Mouse (Mus musculus) limb, embryonic 14.5 days (tissue): ENCODE measurements around the gene Ttc30a1. TPM values are rescaled to one million over a fixed set of nuclear protein-coding genes. Genes with fewer than 3 reads are reported as not detected.
A peak's percentile ranks its signal among the peaks of the same experiment; 100 is the strongest.

Source experiments
- ATAC-seq: fragments of 200-750 bp; cut with Nextera tagmentation; 2 replicates; pipeline ENCODE4 v1.8.0; 2017; ENCODE audit warnings: low read depth, moderate number of reproducible peaks, moderate TSS enrichment; ENCODE audit not compliant: low FRiP score
- DNase-seq: peaks from one replicate; pipeline ENCODE4 v3.0.0-alpha.2; 2015; ENCODE audit warnings: low spot score
- H3K27ac ChIP-seq: fragments of 300-500 bp; sonication (generic); replicated peaks from 2 replicates; pipeline ENCODE4 v1.5.1; 2014; ENCODE audit warnings: low read depth, mild to moderate bottlenecking, low read length, moderate library complexity, mixed read lengths
- H3K27me3 ChIP-seq: fragments of 300-500 bp; sonication (generic); 2 replicates; pipeline ENCODE4 v1.6.1; 2014; ENCODE audit warnings: low read length, mixed read lengths; ENCODE audit not compliant: control insufficient read depth, insufficient read depth
- H3K36me3 ChIP-seq: fragments of 300-500 bp; sonication (generic); 2 replicates; pipeline ENCODE4 v1.6.1; 2014; ENCODE audit warnings: mild to moderate bottlenecking, low read length, moderate library complexity, mixed read lengths; ENCODE audit not compliant: control insufficient read depth, insufficient read depth
- H3K4me1 ChIP-seq: fragments of 300-500 bp; sonication (generic); 2 replicates; pipeline ENCODE4 v1.6.1; 2014; ENCODE audit warnings: antibody characterized with exemption, low read length, mixed read lengths; ENCODE audit not compliant: control insufficient read depth, insufficient read depth
- H3K4me2 ChIP-seq: fragments of 300-500 bp; sonication (generic); replicated peaks from 2 replicates; pipeline ENCODE4 v1.6.1; 2014; ENCODE audit warnings: low read depth, mild to moderate bottlenecking, low read length, moderate library complexity; ENCODE audit not compliant: severe bottlenecking
- H3K4me3 ChIP-seq: fragments of 300-500 bp; sonication (generic); replicated peaks from 2 replicates; pipeline ENCODE4 v1.5.1; 2014; ENCODE audit warnings: low read length
- H3K9ac ChIP-seq: fragments of 300-500 bp; sonication (generic); 2 replicates; pipeline ENCODE4 v1.6.1; 2014; ENCODE audit warnings: mild to moderate bottlenecking, low read depth, low read length, moderate library complexity; ENCODE audit not compliant: severe bottlenecking
- H3K9me3 ChIP-seq: fragments of 300-500 bp; sonication (generic); 2 replicates; pipeline ENCODE4 v1.6.1; 2016; ENCODE audit warnings: low read length; ENCODE audit not compliant: control insufficient read depth
- POLR2A ChIP-seq: fragments of 200-500 bp; IDR thresholded peaks from 2 replicates; pipeline ENCODE4 v1.8.0; 2012; ENCODE audit warnings: inconsistent platforms, mild to moderate bottlenecking, moderate library complexity, borderline replicate concordance; ENCODE audit not compliant: insufficient read depth, insufficient read length; ENCODE audit errors: extremely low read depth
- WGBS: fragments of 180-500 bp; shearing (Covaris S2); extraction: QIAGEN DNeasy Blood & Tissue Kit; methylation state at CpG from one replicate; pipeline ENCODE4 v1.1.7; 2014; 5-methylcytosine and 5-hydroxymethylcytosine counted together
- polyA plus RNA-seq, 2 experiments: library from polyadenylated mRNA; depleted of rRNA in 1 of 2; stranded (reverse) in 1 of 2; unstranded in 1 of 2; fragments of >200 nt; fragmentation: Nextera tagmentation in 1 of 2; extraction: Ambion mirVana in 1 of 2; gene quantifications; 2 replicates each; pipeline versions ENCODE4 v1.2.1 to v1.2.3; 2012 to 2014

The Ttc30a1 gene
- polyA plus RNA-seq, 2 experiments, result 5.9 to 6.9 TPM

DNA sequence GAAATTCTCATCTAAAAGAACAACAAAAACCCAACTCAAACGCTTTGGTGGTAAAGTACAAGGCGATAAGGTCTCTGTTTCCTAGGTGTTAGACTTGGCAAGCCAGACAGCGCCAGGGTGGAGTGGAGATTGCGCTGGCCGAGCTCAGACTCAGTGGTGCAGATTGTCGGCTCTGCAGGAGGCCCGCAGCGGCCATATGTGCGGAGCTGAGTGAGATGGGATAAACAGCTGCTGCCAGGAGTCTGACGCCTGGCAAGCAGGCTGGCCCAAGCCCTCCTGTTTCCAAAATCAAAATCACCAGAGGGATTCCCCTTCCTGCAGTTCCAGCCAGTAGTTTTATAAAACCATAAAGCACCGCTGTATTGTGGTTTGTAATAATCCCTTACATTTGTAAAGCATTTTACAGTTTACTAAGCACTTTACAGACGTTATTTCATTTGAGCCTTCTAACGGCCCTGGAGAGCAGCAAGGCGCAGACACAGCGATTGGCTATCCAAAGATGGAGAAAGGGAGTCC, 21.9 kb downstream of the Ttc30a1 start:
- WGBS, result 10% methylated on average over 15 of the region's 15 CpGs
- TF ChIP-seq POLR2A, result no peak
- Histone ChIP-seq H3K27me3 (no peaks in the 10 kb centered on the region), H3K4me3 (no peak overlapping the region), H3K36me3 (no peaks in the 10 kb centered on the region), H3K9ac (no peak overlapping the region), H3K27ac (peak overlapping the region; percentile 79), H3K4me1 (peaks cover 59% of the 10 kb centered on the region), H3K4me2 (peak overlapping the region; percentile 41), H3K9me3 (no peaks in the 10 kb centered on the region)
- ATAC-seq (peak; percentile 90), DNase-seq (peak; percentile 88)

DNA sequence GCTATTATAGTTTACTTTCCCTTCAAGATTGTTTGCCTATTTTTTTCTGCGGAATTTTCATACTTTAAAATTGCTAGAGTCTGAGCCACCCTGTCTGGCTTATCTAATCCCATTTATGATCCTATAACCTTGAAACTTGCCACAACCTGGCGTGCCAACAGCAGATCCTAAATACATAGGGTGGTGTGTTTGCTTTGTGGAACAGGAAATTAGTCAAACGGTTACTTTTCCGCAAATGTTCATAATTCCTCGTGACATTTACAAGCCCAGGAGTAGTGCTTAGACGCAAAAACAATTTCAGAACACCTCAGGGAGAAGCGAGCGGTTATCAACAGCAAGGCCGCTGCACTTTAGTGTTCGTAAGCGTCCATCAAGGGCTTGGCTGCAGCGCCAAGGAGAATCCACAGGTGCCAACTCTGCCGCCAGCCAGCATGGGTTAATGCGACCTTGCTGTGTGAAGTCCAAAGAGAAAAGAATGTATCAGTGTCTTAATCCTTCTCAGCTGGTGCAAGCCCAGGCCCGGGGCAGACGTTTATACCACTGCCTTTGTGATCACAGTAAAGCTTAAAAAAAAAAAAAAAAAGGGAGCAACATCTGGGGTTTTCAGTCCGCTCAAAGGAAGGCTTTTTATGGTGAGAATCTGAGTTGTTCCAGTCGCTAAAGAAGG, 22.5 kb downstream of the Ttc30a1 start:
- Histone ChIP-seq H3K4me2 (peak overlapping the region; percentile 41), H3K27ac (peak overlapping the region; percentile 79), H3K9me3 (no peaks in the 10 kb centered on the region), H3K4me1 (peaks cover 54% of the 10 kb centered on the region), H3K4me3 (peak overlapping the region; percentile 10; the same call in 1 of the 2 replicates), H3K27me3 (no peaks in the 10 kb centered on the region), H3K9ac (no peak overlapping the region), H3K36me3 (no peaks in the 10 kb centered on the region)
- DNase-seq, result no peak
- peak; percentile 74 for ATAC-seq
- no peak for TF ChIP-seq POLR2A
- WGBS, result 2% methylated on average over 18 of the region's 18 CpGs

DNA sequence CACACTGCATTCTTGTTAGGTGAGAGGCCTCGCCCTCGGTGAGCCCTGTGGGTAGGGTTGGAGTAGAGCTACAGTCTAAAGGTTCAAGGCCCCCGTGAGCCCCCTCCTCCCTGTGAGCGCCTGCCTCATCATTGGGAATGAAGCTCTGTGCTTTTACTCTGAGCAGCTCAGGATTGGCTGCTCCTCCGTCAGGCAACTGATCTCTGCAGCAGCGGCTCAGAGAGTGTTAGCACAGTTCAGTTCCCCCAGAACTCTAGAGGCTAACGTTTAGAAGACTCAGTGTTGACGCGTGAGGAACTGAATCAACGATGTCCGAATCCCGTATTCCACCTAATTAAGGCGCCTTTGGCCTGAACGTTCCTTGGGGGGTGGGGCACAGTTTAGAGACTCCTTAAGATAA, 26.1 kb downstream of the Ttc30a1 start:
- Histone ChIP-seq H3K9me3 (no peaks in the 10 kb centered on the region), H3K4me3 (no peak overlapping the region), H3K27me3 (no peaks in the 10 kb centered on the region), H3K4me2 (no peak overlapping the region), H3K36me3 (no peaks in the 10 kb centered on the region), H3K27ac (no peak overlapping the region), H3K4me1 (peaks cover 31% of the 10 kb centered on the region), H3K9ac (no peak overlapping the region)
- WGBS, result 57% methylated on average over 14 of the region's 14 CpGs
- TF ChIP-seq POLR2A, result no peak
- ATAC-seq (no peak), DNase-seq (no peak)

DNA sequence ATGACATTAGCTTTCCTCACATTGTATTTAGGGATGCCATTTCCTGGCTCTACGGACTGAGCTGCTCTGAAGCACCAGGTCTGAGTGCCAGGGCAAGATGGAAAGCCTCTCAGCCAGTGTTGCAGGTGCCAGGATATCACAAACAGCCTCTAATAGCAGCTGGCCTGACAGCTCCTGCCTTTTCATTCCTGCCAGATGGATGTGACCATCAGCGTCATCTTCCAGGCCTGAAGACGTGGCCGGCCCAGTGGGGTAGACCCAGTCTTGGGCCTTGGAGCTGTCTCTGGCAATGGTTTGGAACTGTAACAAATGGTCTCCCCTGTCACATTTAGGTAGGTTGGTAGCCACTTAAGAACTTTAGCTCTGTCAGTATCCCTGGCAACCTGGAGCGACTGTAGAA, 28.4 kb downstream of the Ttc30a1 start:
- Histone ChIP-seq H3K9me3 (no peaks in the 10 kb centered on the region), H3K36me3 (no peaks in the 10 kb centered on the region), H3K4me3 (no peak overlapping the region), H3K4me1 (peaks cover 9% of the 10 kb centered on the region), H3K27ac (no peak overlapping the region), H3K9ac (no peak overlapping the region), H3K4me2 (no peak overlapping the region), H3K27me3 (no peaks in the 10 kb centered on the region)
- TF ChIP-seq POLR2A, result no peak
- ATAC-seq, result no peak
- WGBS, result 93% methylated on average over 5 of the region's 5 CpGs
- no peak for DNase-seq

DNA sequence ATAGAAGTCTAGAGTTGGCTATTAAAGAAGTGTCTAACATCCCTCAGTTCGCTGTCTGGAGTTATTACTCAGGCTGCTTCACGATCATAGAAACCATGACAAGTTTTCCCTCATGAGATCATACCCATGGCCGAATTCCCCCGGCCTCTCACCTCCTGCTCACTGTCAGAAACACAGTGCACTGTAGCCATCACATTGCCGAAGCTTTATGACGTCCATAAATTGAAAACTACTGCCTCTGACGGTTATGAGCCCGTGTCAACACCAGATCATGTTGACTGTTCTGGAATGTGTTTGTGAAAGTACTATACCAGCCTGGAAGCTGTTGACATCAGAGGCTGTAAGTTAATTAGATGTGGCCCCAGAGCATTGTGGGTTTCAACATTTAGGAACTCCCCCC, 31.1 kb downstream of the Ttc30a1 start:
- H3K4me3 ChIP-seq, result no peak overlapping the region
- no peak for TF ChIP-seq POLR2A
- no peaks in the 10 kb centered on the region for H3K27me3 ChIP-seq
- H3K4me2 ChIP-seq, result no peak overlapping the region
- ATAC-seq (no peak), DNase-seq (no peak)
- no peaks in the 10 kb centered on the region for H3K36me3 ChIP-seq
- no peak overlapping the region for H3K27ac ChIP-seq
- no peaks in the 10 kb centered on the region for H3K9me3 ChIP-seq
- 28% methylated on average over 8 of the region's 8 CpGs for WGBS
- no peaks in the 10 kb centered on the region for H3K4me1 ChIP-seq
- H3K9ac ChIP-seq, result no peak overlapping the region
